Mouse (Mus musculus) left cerebral cortex, adult 2 months (tissue): ENCODE measurements around the gene Necab2. TPM values are rescaled to one million over a fixed set of nuclear protein-coding genes. Genes with fewer than 3 reads are reported as not detected.
A peak's percentile ranks its signal among the peaks of the same experiment; 100 is the strongest.

ENCODE experiments used
- DNase-seq, 2 experiments: peaks; one replicate each; pipeline ENCODE4 v3.0.0; 2021 to 2022; ENCODE audit warnings: low spot score in 2 of 2, mixed read lengths in 1 of 2; ENCODE audit errors: extremely low spot score in 1 of 2
- H3K27ac ChIP-seq: fragments of 200-600 bp; 2 replicates; pipeline ENCODE4 v1.8.1; 2022
- H3K4me3 ChIP-seq: fragments of 200-600 bp; 2 replicates; pipeline ENCODE4 v1.8.1; 2022
- CTCF ChIP-seq: fragments of 200-600 bp; IDR thresholded peaks from 2 replicates; pipeline ENCODE4 v1.8.1; 2022; ENCODE audit warnings: antibody characterized with exemption, mild to moderate bottlenecking, moderate library complexity
- intact Hi-C: fragments of 180-260 bp; cut with DNase I; formaldehyde crosslinking; loops from one replicate; pipeline ENCODE4 v1.15.1; 2025
- long read RNA-seq, 2 experiments: library from polyadenylated mRNA; stranded (forward); transcript quantifications; one replicate each; pipeline ENCODE4 v2.0.0; 2021; ENCODE audit warnings: borderline mapping rate in 2 of 2
- total RNA-seq, 2 experiments: library from RNA; stranded (reverse); gene quantifications; 2 replicates each; pipeline ENCODE4 v1.2.3; 2021

Necab2 gene
- 10 to 100 TPM; 63.3 to 80.9 TPM for total RNA-seq
- long read RNA-seq, experiment 1, transcript Necab2-201 (13 exons, 1,976 nt) = major isoform, 105 of 205 reads
- long read RNA-seq, experiment 1, partial matches to known transcripts = 85 of 205 reads
- long read RNA-seq, experiment 1, other reads (novel, unspliced or antisense) = 15 of 205 reads
- long read RNA-seq, experiment 2, transcript Necab2-201 (13 exons, 1,976 nt) = major isoform, 79 of 139 reads
- long read RNA-seq, experiment 2, partial matches to known transcripts = 48 of 139 reads
- long read RNA-seq, experiment 2, other reads (novel, unspliced or antisense) = 12 of 139 reads

GRCm38 (mm10) chr8:119446211-119446989 lies at the start of gene Necab2:
TSS of gene Necab2 (plus strand) at chr8:119446719.
- peak within 1 kb of the TSS; percentile 8; the same call in 1 of the 2 replicates for H3K27ac ChIP-seq
- peak; percentile 87 to 92 for DNase-seq
- H3K4me3 ChIP-seq = peak within 1 kb of the TSS; percentile 50
- peak; percentile 78 for TF ChIP-seq CTCF
- intact Hi-C loops = loop anchor here (2.0 kb wide), 3 partner anchors 158 to 332 kb away; partner anchors contain the start of genes Taf1c and Tldc1

GRCm38 (mm10) chr8:119398558-119398957 lies 48.0 kb upstream of the Necab2 start:
- H3K4me3 ChIP-seq = no peak overlapping the region
- no peak overlapping the region for H3K27ac ChIP-seq
- DNase-seq = no peak
- intact Hi-C loops = no loop called here
- no peak for TF ChIP-seq CTCF

- TF ChIP-seq CTCF = no peak
- H3K4me3 ChIP-seq = no peak overlapping the region
- intact Hi-C loops = no loop called here
- no peak overlapping the region for H3K27ac ChIP-seq
- DNase-seq = no peak
Observed at GRCm38 (mm10) chr8:119399255-119399654, 47.3 kb upstream of the Necab2 start.

- TF ChIP-seq CTCF = no peak
- intact Hi-C loops = no loop called here
Observed at GRCm38 (mm10) chr8:119400122-119400671, 46.3 kb upstream of the Necab2 start.

GRCm38 (mm10) chr8:119400904-119401303 lies 45.6 kb upstream of the Necab2 start:
- intact Hi-C loops = no loop called here
- no peak overlapping the region for H3K27ac ChIP-seq
- no peak for TF ChIP-seq CTCF
- no peak overlapping the region for H3K4me3 ChIP-seq
- DNase-seq = no peak

More at GRCm38 (mm10) chr8:119400122-119400671, 46.3 kb upstream of the Necab2 start:
- no peak overlapping the region for H3K27ac ChIP-seq
- H3K4me3 ChIP-seq = no peak overlapping the region
- DNase-seq = no peak

GRCm38 (mm10) chr8:119403912-119404311 lies 42.6 kb upstream of the Necab2 start:
- intact Hi-C loops = no loop called here
- DNase-seq = no peak
- H3K27ac ChIP-seq = no peak overlapping the region
- H3K4me3 ChIP-seq = no peak overlapping the region
- no peak for TF ChIP-seq CTCF

- intact Hi-C loops = no loop called here
- Histone ChIP-seq H3K4me3 (no peak overlapping the region), H3K27ac (no peak overlapping the region)
- no peak for DNase-seq
- no peak for TF ChIP-seq CTCF
Observed at GRCm38 (mm10) chr8:119404648-119405047, 41.9 kb upstream of the Necab2 start.

- no peak overlapping the region for H3K4me3 ChIP-seq
- H3K27ac ChIP-seq = no peak overlapping the region
- no peak for TF ChIP-seq CTCF
- intact Hi-C loops = no loop called here
- no peak for DNase-seq
Observed at GRCm38 (mm10) chr8:119408311-119408710, 38.2 kb upstream of the Necab2 start.

- DNase-seq = no peak
- intact Hi-C loops = loop anchor here (2.0 kb wide), 2 partner anchors 27 to 265 kb away; no protein-coding TSS in a partner anchor
- H3K27ac ChIP-seq = no peak overlapping the region
- TF ChIP-seq CTCF = no peak; the same call in 1 of the 2 replicates
- H3K4me3 ChIP-seq = no peak overlapping the region
Observed at GRCm38 (mm10) chr8:119412037-119412734, 34.3 kb upstream of the Necab2 start.

- DNase-seq = peak; percentile 73 to 80
- intact Hi-C loops = loop anchor here (2.0 kb wide), 2 partner anchors 26 to 264 kb away; no protein-coding TSS in a partner anchor
- H3K27ac ChIP-seq = peak overlapping the region; percentile 3; the same call in 1 of the 2 replicates
- peak; percentile 85 for TF ChIP-seq CTCF
- no peak overlapping the region for H3K4me3 ChIP-seq
Observed at GRCm38 (mm10) chr8:119412735-119413498, 33.6 kb upstream of the Necab2 start.

GRCm38 (mm10) chr8:119413605-119414004 lies 32.9 kb upstream of the Necab2 start:
- no peak for DNase-seq
- intact Hi-C loops = loop anchor here (2.0 kb wide), 2 partner anchors 25 to 263 kb away; no protein-coding TSS in a partner anchor
- Histone ChIP-seq H3K27ac (no peak overlapping the region), H3K4me3 (no peak overlapping the region)
- no peak for TF ChIP-seq CTCF
